Mouse (Mus musculus): ENCODE measurements at regions not wholly inside any gene's neighbourhood (a gene's known extent, or its start where the extent isn't known, plus 50 kb on each side); places are given as distances from the start of the nearest gene placed in this dataset.

- in situ Hi-C loops (cut with MboI, MseI), result no loop called here
Measured at GRCm38 (mm10) chr14:98533600-98533999, 364.0 kb upstream of the Dach1 start.

- in situ Hi-C loops (cut with MboI, MseI), result no loop called here
Measured at GRCm38 (mm10) chr14:98520966-98521365, 351.4 kb upstream of the Dach1 start.

DNA sequence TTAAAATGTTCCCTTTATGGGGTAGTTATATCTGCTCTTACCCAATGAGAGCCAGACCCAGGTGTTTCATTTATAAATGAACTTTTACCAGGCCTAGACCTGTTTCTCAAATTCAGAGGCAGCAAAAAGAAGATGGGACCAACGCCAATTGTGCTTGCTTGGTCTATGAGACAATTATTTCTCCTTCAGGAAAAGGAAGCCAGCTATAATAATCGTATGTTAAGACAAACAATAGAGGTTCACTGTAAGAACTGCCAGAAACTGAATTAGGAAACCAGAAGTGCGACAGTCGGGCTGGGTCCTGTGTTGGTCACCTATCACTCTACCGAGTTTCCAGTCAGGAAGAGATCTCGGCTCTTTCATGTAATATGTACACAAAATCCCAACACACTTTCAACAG is 335.8 kb upstream of the Dach1 start:
- in situ Hi-C loops (cut with MboI, MseI), result no loop called here

- in situ Hi-C loops (cut with MboI, MseI), result no loop called here
Measured at GRCm38 (mm10) chr14:98477416-98477815, 307.9 kb upstream of the Dach1 start.

GRCm38 (mm10) chr14:98471803-98472509 is 302.4 kb upstream of the Dach1 start:
- in situ Hi-C loops (cut with MboI, MseI), result no loop called here

DNA sequence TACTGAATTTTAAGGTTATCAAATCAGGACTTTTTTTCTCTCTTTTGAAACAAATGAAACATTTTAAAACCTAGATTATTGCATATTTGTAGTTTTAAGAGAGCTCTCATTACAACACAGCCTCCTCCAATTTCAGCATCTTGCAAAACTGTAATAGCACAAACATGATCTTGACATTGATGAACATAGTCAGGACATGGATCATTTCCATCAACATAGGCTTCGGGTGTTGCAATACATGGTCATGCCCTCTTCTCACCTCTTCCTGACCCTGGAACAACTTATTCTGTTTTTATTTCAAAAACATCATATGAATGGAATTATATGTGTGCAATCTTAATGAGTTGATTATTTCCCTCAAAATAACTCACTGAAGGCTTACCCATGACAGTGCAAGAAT is 284.9 kb upstream of the Dach1 start:
- in situ Hi-C loops (cut with MboI, MseI), result no loop called here

DNA sequence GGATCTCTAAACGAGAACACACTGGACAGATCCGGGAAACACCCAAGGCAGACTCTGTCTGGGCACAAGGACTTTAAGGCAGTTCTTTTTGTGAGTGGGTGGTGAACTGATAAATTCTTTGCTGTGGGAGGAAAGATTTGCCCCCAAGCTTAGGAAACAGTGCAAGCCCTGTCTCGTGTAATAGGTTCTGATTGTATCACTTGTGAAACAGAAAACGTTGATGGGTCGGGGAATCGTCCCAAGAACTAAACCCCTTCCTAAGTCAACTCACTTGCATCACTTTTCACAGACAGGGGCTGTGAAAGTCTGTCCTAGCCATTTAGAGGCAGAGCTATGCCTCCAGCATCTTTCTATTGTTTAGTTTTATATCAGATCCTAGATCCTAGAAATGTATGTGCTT is 282.6 kb upstream of the Dach1 start:
- in situ Hi-C loops (cut with MboI, MseI), result no loop called here

DNA sequence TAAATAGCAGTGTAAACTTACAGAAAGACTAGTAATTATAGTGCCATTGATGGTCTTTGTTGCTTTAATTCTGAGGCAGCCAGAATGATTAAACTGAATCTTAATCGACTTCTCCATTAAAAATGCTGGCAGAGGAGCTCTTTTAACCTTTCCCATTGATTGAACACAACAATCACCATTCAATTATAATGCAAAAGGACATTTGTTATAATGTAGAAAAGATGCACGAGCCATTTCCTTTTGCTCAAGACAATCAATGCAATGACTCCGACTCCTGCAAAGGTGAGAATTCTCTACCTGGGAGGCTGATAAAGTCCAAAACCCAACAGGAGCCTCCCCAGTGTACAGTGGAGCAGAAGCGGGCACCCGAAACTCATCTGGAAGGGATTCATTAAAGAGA is 280.0 kb upstream of the Dach1 start:
- in situ Hi-C loops (cut with MboI, MseI), result no loop called here

- in situ Hi-C loops (cut with MboI, MseI), result no loop called here
Measured at GRCm38 (mm10) chr14:98442411-98442810, 272.8 kb upstream of the Dach1 start.

- in situ Hi-C loops (cut with MboI, MseI), result no loop called here
Measured at GRCm38 (mm10) chr14:98441954-98442353, 272.4 kb upstream of the Dach1 start.

DNA sequence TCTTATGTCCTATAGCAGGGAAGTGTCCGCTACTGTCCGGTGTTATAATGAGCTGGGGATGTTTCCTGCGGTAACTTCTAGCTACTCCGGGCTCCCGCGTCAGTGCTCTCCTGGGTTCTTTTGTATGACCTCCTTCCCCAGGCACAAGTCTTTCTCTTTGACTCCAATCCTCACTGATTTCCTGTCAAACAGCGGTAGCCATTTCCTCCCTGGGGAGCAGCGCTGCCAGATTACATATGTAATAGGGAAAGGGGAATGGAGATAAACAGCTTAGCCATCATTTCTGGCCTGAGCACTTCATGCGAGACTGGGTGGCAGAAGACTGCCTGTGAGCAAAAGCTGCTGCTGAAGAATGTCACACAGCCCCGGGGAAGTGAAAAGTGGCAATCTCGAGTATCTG is 262.4 kb upstream of the Dach1 start:
- in situ Hi-C loops (cut with MboI, MseI), result no loop called here

GRCm38 (mm10) chr14:98417719-98418118 is 248.2 kb upstream of the Dach1 start:
- in situ Hi-C loops (cut with MboI, MseI), result no loop called here

DNA sequence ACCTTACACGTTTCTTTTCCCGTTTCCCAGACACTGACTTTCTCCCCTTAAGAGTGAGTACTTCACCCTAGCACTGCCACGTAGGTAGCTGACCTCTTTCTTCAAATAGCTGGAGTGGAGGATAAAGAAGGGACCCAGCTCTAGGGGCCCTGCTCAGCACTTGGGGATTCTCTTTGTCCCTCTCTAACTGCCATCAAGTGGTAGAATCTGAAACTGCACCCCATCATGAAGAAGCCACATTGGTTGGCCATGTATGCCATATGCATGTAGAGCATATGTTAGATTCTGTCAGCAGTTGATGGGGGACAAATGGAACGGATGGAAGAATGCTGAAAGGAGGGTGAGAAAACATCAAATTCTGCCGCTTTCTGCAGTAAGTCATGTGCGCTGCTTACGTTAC is 244.6 kb upstream of the Dach1 start:
- in situ Hi-C loops (cut with MboI, MseI), result no loop called here

DNA sequence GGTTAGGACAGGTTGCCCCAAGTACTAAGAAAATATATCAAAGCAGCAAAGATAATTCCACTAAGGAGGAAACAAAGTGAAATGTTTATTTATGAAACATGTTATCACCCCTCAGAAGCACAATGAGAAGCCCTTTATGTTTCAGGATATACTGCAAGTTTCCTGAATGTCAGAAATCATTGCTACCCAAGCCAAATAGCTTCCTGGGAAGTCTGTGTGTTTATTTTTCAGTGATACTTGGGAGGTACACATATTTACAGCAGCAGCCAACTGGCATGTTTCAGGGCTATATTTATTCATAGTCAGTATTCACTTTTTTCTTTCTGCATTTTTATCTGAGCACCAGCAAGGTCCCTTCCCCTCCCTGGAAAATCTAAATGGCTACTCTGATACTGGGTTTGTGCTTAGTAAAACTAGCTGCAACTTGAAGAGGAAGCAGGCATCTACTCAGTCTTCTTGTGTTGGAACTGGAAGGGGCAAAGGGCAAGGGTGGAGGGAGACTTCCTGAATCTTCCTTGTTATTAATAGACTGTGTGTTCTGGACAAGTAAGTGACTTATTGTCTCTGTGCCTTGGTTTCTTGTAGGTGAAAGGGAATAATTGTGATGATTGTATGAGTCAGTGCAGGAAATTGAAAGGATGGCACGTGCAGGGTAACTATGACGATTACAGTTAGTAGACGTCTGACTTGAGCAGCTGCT is 236.5 kb upstream of the Dach1 start:
- in situ Hi-C loops (cut with MboI, MseI), result no loop called here

GRCm38 (mm10) chr14:98404026-98404425 is 234.5 kb upstream of the Dach1 start:
- in situ Hi-C loops (cut with MboI, MseI), result no loop called here

DNA sequence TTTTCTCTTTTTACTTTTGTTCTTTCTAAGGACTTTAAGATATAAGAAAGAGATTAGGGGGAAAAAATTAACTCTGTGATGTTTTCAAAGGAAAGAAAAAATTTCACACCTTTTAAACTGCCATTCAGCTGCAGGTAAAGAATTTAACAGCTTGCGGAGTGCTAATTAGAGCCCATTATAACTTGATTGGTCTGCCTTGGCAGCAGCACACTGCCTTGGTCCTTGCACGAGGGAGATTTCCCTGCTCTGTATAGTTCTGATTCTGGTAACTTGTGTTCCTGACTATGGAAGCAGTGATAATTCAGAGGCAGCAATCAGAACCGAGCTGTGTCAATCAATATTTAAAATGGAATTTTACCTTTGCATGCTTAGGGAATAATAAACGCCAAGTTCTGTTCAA is 218.3 kb upstream of the Dach1 start:
- in situ Hi-C loops (cut with MboI, MseI), result no loop called here

Measured in T-helper 2 cell (primary cell).